Mouse (Mus musculus) stomach, embryonic 14.5 days (tissue): ENCODE measurements around the gene Zdhhc5. TPM values are rescaled to one million over a fixed set of nuclear protein-coding genes. Genes with fewer than 3 reads are reported as not detected.

ENCODE experiments used
- ATAC-seq: fragments of 200-750 bp; cut with Nextera tagmentation; 2 replicates; pipeline ENCODE4 v1.8.0; 2017; ENCODE audit warnings: low read depth, moderate TSS enrichment; ENCODE audit not compliant: insufficient number of reproducible peaks, insufficient read depth, low FRiP score
- H3K27ac ChIP-seq: fragments of 300-500 bp; sonication (generic); 2 replicates; pipeline ENCODE4 v1.5.1; 2014; ENCODE audit warnings: mild to moderate bottlenecking, low read length, moderate library complexity, mixed read lengths
- H3K27me3 ChIP-seq: fragments of 300-500 bp; sonication (generic); 2 replicates; pipeline ENCODE4 v1.6.1; 2014; ENCODE audit warnings: low read length, control low read depth, mixed read lengths; ENCODE audit not compliant: control insufficient read depth, insufficient read depth
- H3K36me3 ChIP-seq: fragments of 300-500 bp; sonication (generic); 2 replicates; pipeline ENCODE4 v1.6.1; 2014; ENCODE audit warnings: mild to moderate bottlenecking, control low read depth, low read length, moderate library complexity, mixed read lengths; ENCODE audit not compliant: control insufficient read depth, insufficient read depth
- H3K4me1 ChIP-seq: fragments of 300-500 bp; sonication (generic); 2 replicates; pipeline ENCODE4 v1.6.1; 2014; ENCODE audit warnings: low read length, control low read depth, mixed read lengths; ENCODE audit not compliant: control insufficient read depth, insufficient read depth
- H3K4me2 ChIP-seq: fragments of 300-500 bp; sonication (generic); replicated peaks from 2 replicates; pipeline ENCODE4 v1.6.1; 2014; ENCODE audit warnings: low read depth, low read length, control low read depth
- H3K4me3 ChIP-seq: fragments of 300-500 bp; sonication (generic); 2 replicates; pipeline ENCODE4 v1.5.1; 2014; ENCODE audit warnings: low read depth, low read length, control low read depth
- H3K9ac ChIP-seq: fragments of 300-500 bp; sonication (generic); replicated peaks from 2 replicates; pipeline ENCODE4 v1.6.1; 2014; ENCODE audit warnings: low read depth, mild to moderate bottlenecking, control low read depth, low read length, moderate library complexity, mixed read lengths
- H3K9me3 ChIP-seq: fragments of 300-500 bp; sonication (generic); 2 replicates; pipeline ENCODE4 v1.6.1; 2016; ENCODE audit warnings: low read depth, low read length, control low read depth; ENCODE audit not compliant: control insufficient read depth
- WGBS: fragments of 180-500 bp; shearing (Covaris S2); extraction: QIAGEN DNeasy Blood & Tissue Kit; methylation state at CpG from one replicate; pipeline ENCODE4 v1.1.7; 2014; 5-methylcytosine and 5-hydroxymethylcytosine counted together
- polyA plus RNA-seq: library from polyadenylated mRNA; unstranded; fragments of >200 nt; fragmentation: Nextera tagmentation; extraction: Ambion mirVana; gene quantifications from 2 replicates; pipeline ENCODE4 v1.2.1, GENCODE M21; 2014

Gene Zdhhc5
- polyA plus RNA-seq, 1 experiment from 2014 or later = 35.9 TPM

DNA sequence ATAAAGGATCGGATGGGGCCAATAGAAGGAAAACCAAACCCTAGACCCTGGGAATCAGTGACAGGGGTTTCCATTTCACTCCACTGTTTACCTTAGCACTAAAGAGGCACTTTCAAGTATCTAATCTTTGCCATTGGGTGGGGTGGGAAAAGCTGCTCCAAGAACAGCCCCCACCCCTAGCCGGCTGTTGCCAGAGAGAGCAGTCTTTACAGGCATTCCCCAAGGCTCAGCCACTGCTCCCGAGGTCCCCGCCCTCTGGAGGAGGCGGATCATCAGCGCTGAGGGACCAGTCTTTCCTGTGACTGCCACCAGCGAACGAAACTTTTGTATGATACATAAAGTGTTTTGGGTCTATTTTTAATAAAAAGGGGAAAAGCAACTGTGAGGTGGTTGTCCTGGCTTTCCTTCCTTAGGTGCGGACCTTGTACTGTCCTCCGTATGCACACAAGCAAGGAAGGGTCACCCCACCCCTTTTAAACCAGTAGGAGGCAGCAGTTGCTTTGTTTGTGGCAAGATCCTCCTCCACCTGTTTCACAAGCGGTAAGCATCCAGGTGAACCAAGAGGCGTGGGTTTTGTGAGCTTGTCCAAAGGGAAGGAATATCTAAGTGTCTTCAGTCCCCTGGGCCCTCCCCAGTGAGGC, 23.4 kb upstream of the Zdhhc5 start:
- ATAC-seq = peak; percentile 16; the same call in 1 of the 2 replicates
- no peak overlapping the region for H3K9ac ChIP-seq
- H3K4me2 ChIP-seq = peak overlapping the region; percentile 33
- no peaks in the 10 kb centered on the region for H3K27me3 ChIP-seq
- peaks cover 10% of the 10 kb centered on the region; the same call in 1 of the 2 replicates for H3K36me3 ChIP-seq
- H3K27ac ChIP-seq = peak overlapping the region; percentile 48; the same call in 1 of the 2 replicates
- WGBS = 1% methylated on average over 12 of the region's 12 CpGs
- H3K4me3 ChIP-seq = no peak overlapping the region; the same call in 1 of the 2 replicates
- no peaks in the 10 kb centered on the region for H3K9me3 ChIP-seq
- H3K4me1 ChIP-seq = peaks cover 57% of the 10 kb centered on the region

DNA sequence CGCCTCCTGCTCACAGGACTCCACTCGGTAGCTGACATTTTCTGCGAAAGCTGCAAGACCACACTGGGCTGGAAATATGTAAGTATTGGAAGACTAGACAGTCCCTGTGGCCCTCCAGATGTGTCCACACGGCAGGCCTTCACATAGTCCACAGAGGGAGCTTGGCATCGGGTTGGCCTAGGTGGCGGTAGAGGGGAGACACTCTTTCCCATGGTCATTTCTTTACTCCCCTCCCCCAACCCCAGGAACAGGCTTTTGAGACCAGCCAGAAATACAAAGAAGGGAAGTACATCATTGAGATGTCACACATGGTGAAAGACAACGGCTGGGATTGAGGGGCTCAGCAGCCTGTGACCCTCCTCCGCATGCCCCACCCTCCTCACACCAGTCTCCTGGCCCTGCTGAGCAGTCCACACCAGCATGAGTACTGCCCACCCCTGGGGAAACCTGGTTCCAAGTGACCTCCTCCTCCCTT, 22.5 kb upstream of the Zdhhc5 start:
- Histone ChIP-seq H3K27me3 (no peaks in the 10 kb centered on the region), H3K4me2 (peak overlapping the region; percentile 32), H3K4me3 (no peak overlapping the region), H3K9ac (no peak overlapping the region), H3K36me3 (peaks cover 10% of the 10 kb centered on the region; the same call in 1 of the 2 replicates), H3K27ac (peak overlapping the region; percentile 75), H3K9me3 (no peaks in the 10 kb centered on the region), H3K4me1 (peaks cover 57% of the 10 kb centered on the region)
- 1% methylated on average over 8 of the region's 8 CpGs for WGBS
- peak; percentile 44; the same call in 1 of the 2 replicates for ATAC-seq

DNA sequence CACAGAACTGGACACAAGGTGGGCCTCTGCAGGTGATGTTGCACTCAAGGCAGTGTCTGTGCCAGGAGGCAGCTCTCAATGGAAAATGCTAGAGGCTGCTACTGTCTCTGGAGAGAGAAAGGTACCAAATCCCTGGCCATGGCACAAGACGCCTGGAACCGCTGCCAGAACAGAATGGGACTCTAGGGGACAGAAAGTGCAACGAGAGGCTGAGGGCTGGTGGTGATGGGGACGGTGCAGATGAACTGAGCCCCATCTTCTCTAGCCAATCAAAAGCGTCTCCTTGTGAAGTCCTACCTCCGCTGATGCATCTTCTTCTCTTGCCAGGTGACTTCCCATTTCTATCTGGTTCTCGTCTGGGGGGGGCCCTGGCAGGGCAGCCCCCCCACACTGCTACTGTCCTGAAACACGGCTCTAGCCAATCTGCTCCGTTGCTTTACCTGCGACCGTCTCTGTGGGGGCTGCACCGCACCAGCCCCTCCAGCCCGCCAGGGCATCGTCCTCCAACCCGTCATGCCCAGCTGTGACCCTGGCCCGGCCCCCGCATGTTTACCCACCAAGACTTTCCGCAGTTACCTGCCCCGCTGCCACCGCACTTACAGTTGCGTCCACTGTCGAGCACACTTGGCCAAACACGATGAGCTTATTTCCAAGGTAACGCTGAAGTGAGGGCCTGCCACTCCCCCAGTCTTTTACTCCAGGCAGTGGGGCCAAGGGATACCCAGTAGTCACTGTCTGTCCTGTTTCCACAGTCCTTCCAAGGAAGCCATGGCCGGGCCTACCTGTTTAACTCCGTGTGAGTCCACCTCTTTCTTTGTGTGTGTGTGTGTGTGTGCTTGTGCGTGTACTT, 21.6 kb upstream of the Zdhhc5 start:
- 0 out of 2 replicates have a peak overlapping the region, but pooled peaks have one; percentile 6 for H3K4me3 ChIP-seq
- H3K27ac ChIP-seq = peak overlapping the region; percentile 75
- peaks cover 55% of the 10 kb centered on the region for H3K4me1 ChIP-seq
- ATAC-seq = no peak
- H3K27me3 ChIP-seq = no peaks in the 10 kb centered on the region
- WGBS = 4% methylated on average over 27 of the region's 27 CpGs
- peak overlapping the region; percentile 32 for H3K4me2 ChIP-seq
- H3K36me3 ChIP-seq = peaks cover 9% of the 10 kb centered on the region; the same call in 1 of the 2 replicates
- H3K9ac ChIP-seq = no peak overlapping the region
- no peaks in the 10 kb centered on the region for H3K9me3 ChIP-seq

DNA sequence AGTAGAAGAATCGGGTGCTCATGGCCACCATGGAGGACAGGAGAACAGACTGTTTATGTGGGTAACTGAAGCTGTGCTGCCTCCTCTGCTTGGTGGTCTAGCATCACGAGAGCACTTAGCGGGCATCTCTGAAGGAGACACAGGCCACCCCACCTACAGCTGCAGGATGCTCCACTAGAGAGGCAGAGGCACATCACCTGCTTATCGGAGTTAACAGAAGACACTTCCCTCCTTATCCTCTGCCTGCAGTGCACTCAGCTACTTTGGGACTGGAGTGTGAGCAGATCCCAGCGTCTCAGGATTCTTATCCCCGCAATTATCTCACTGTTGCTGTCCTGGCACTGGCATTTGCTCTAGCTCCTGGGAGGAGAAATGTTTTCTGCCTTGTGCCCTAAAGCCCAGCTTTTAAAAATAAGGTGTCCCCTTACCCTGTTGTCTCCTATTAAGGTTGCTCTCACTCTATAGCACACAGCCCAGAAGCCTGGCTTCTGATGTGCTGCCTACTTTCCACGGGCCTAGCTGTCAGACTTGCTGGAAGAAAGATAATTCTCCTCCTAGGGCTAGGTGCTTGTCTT, 20.5 kb upstream of the Zdhhc5 start:
- H3K4me2 ChIP-seq = peak overlapping the region; percentile 66
- H3K27me3 ChIP-seq = no peaks in the 10 kb centered on the region
- no peaks in the 10 kb centered on the region for H3K9me3 ChIP-seq
- 0 out of 2 replicates have a peak overlapping the region, but pooled peaks have one; percentile 10 for H3K27ac ChIP-seq
- peak; percentile 12; the same call in 1 of the 2 replicates for ATAC-seq
- H3K9ac ChIP-seq = no peak overlapping the region
- peak overlapping the region; percentile 39; the same call in 1 of the 2 replicates for H3K4me3 ChIP-seq
- peaks cover 45% of the 10 kb centered on the region for H3K4me1 ChIP-seq
- no peaks in the 10 kb centered on the region for H3K36me3 ChIP-seq
- 19% methylated on average over 7 of the region's 7 CpGs for WGBS

DNA sequence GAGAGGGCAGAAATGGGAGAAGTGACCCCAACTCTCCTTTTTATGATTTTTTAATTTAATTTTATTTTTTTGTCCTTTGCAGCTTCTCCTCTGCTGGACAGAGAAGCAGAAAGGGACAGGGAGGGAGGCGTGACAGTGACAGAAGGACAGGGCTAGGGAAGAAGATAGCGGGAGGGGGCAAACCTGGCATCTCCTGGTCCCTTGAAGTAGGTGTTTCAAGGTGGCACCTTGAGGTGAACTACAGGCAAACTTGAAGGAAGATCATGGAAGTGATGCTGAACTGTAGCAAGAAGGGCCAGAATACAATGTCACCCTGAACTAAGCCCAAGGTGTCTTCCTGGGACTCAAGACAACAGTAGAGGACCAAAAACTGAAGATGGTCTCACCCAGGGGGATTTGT, 19.9 kb upstream of the Zdhhc5 start:
- Histone ChIP-seq H3K4me1 (peaks cover 42% of the 10 kb centered on the region), H3K27ac (no peak overlapping the region), H3K27me3 (no peaks in the 10 kb centered on the region), H3K9ac (no peak overlapping the region), H3K4me3 (peak overlapping the region; percentile 39), H3K9me3 (no peaks in the 10 kb centered on the region), H3K4me2 (peak overlapping the region; percentile 66), H3K36me3 (no peaks in the 10 kb centered on the region)
- no peak for ATAC-seq
- WGBS = 8% methylated on average over 2 of the region's 2 CpGs

DNA sequence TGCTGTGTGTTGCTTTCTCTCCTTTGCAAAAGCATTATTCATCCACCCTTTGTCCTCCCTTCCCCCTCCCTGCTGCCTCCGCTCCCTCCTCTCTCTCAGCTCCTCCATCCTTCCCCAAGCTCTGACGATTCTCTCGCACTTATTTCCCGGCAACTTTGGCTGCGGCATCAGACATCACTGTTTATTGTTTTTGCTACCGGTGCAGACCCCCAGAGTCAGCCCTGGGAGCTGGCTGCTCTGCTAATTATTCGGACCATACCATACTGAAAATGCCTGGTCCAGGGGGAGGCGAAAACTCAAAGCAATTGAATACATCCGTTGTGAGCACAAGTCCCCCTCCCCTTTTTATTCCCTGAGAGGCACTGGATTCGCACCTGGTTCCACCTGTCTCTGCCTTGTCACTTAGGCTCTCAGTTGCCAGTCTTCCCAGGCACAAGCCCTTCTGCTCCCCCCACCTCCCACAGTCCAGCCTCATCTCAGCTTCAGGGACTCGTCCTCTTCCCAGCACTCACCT, 19.4 kb upstream of the Zdhhc5 start:
- under 1% methylated on average over 11 of the region's 11 CpGs for WGBS

DNA sequence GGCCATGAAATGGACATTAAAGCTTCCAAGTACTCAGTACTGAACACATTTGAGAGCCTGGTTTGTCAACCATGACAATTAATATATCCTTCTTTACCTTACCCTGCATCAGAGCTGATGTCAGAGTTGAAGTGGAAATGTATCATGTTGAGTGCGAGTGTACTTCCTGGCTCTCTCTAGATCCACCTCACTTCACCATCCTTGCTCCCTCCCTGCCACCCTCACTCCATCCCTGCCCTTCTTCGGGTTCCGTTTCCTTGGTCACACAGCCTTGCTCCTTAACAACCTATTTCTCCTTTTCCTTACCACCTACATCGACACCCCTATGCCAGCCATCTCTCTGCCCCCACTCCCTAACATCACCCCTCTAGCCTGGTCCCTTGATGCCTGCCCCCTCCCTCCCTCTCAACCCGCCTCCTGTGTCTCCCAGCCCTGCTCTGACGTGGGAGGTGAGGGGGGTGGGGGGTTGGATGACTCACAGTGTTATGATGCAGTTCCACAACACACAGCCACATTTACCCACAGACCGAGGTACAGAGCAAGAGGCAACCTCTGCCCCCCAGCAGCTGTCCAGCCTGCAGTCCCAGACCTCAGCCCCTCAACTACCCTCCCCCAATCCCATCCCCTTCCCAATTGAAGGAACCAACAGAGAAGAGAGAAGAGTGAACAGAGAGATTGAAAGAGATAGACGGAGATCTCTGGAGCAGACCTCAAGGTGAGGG, 18.8 kb upstream of the Zdhhc5 start, which contains the start of gene Ypel4:
Gene Ypel4 (plus strand): TSS at position 480 of the 722 bp plus-strand sequence.
- Histone ChIP-seq H3K4me3 (peak within 1 kb of the TSS; percentile 39), H3K4me1 (peaks cover 32% of the 10 kb centered on the region), H3K9ac (peak within 1 kb of the TSS; percentile 38; the same call in 1 of the 2 replicates), H3K27ac (peak within 1 kb of the TSS; percentile 52), H3K27me3 (no peaks in the 10 kb centered on the region), H3K9me3 (no peaks in the 10 kb centered on the region), H3K4me2 (peak within 1 kb of the TSS; percentile 66), H3K36me3 (no peaks in the 10 kb centered on the region)
- WGBS = 4% methylated on average over 8 of the region's 8 CpGs
- peak; percentile 30; the same call in 1 of the 2 replicates for ATAC-seq

More for the DNA sequence above, 19.4 kb upstream of the Zdhhc5 start:
- no peaks in the 10 kb centered on the region for H3K9me3 ChIP-seq
- peak overlapping the region; percentile 66 for H3K4me2 ChIP-seq
- peak overlapping the region; percentile 39 for H3K4me3 ChIP-seq
- peak overlapping the region; percentile 38; the same call in 1 of the 2 replicates for H3K9ac ChIP-seq
- H3K36me3 ChIP-seq = no peaks in the 10 kb centered on the region
- no peak for ATAC-seq
- H3K4me1 ChIP-seq = peaks cover 37% of the 10 kb centered on the region
- peak overlapping the region; percentile 52 for H3K27ac ChIP-seq
- no peaks in the 10 kb centered on the region for H3K27me3 ChIP-seq
